Mouse (Mus musculus) heart, embryonic 15.5 days (tissue): ENCODE measurements around the gene Cacul1. TPM values are rescaled to one million over a fixed set of nuclear protein-coding genes. Genes with fewer than 3 reads are reported as not detected.

ENCODE experiments used
- ATAC-seq: fragments of 200-750 bp; cut with Nextera tagmentation; replicated peaks from 2 replicates; pipeline ENCODE4 v1.8.0; 2017; ENCODE audit warnings: low read depth, moderate TSS enrichment; ENCODE audit not compliant: insufficient number of reproducible peaks, insufficient read depth, low FRiP score
- H3K27ac ChIP-seq: fragments of 300-500 bp; sonication (generic); 2 replicates; pipeline ENCODE4 v1.5.1; 2015; ENCODE audit warnings: mild to moderate bottlenecking, inconsistent platforms
- H3K27me3 ChIP-seq: fragments of 300-500 bp; sonication (generic); 2 replicates; pipeline ENCODE4 v1.6.1; 2015; ENCODE audit warnings: inconsistent platforms
- H3K36me3 ChIP-seq: fragments of 300-500 bp; sonication (generic); 2 replicates; pipeline ENCODE4 v1.6.1; 2015; ENCODE audit warnings: mild to moderate bottlenecking, inconsistent platforms
- H3K4me1 ChIP-seq: fragments of 300-500 bp; sonication (generic); replicated peaks from 2 replicates; pipeline ENCODE4 v1.6.1; 2015; ENCODE audit warnings: inconsistent platforms
- H3K4me2 ChIP-seq: fragments of 300-500 bp; sonication (generic); 2 replicates; pipeline ENCODE4 v1.6.1; 2015; ENCODE audit warnings: inconsistent platforms, mild to moderate bottlenecking, moderate library complexity
- H3K4me3 ChIP-seq: fragments of 300-500 bp; sonication (generic); 2 replicates; pipeline ENCODE4 v1.5.1; 2015; ENCODE audit warnings: mild to moderate bottlenecking, inconsistent platforms
- H3K9ac ChIP-seq: fragments of 300-500 bp; sonication (generic); 2 replicates; pipeline ENCODE4 v1.6.1; 2015; ENCODE audit warnings: mild to moderate bottlenecking, inconsistent platforms
- H3K9me3 ChIP-seq: fragments of 300-500 bp; sonication (generic); replicated peaks from 2 replicates; pipeline ENCODE4 v1.6.1; 2016; ENCODE audit warnings: inconsistent platforms
- WGBS: fragments of 180-500 bp; shearing (Covaris S2); methylation state at CpG from one replicate; pipeline ENCODE4 v1.1.7; 2015; ENCODE audit warnings: mixed read lengths; 5-methylcytosine and 5-hydroxymethylcytosine counted together
- polyA plus RNA-seq: library from polyadenylated mRNA; unstranded; fragments of >200 nt; fragmentation: Nextera tagmentation; extraction: Ambion mirVana; gene quantifications from 2 replicates; pipeline ENCODE4 v1.2.1, GENCODE M21; 2015

Cacul1 gene
- polyA plus RNA-seq, 1 experiment from 2014 or later = 13.9 TPM

GRCm38 (mm10) chr19:60583201-60583600 is 2.4 kb upstream of the Cacul1 start:
- Histone ChIP-seq H3K36me3 (no peaks in the 10 kb centered on the region), H3K4me1 (peaks cover 15% of the 10 kb centered on the region), H3K9me3 (no peaks in the 10 kb centered on the region), H3K27ac (no peak overlapping the region), H3K4me3 (no peak overlapping the region), H3K27me3 (no peaks in the 10 kb centered on the region), H3K9ac (no peak overlapping the region), H3K4me2 (no peak overlapping the region)
- ATAC-seq = no peak
- 100% methylated on average over 2 of the region's 2 CpGs for WGBS

- H3K4me3 ChIP-seq = peak overlapping the region; percentile 100
- peaks cover 17% of the 10 kb centered on the region for H3K4me1 ChIP-seq
- H3K9me3 ChIP-seq = no peaks in the 10 kb centered on the region
- no peaks in the 10 kb centered on the region for H3K36me3 ChIP-seq
- ATAC-seq = peak; percentile 11; the same call in 1 of the 2 replicates
- WGBS = 39% methylated on average over 4 of the region's 4 CpGs
- H3K4me2 ChIP-seq = peak overlapping the region; percentile 71
- H3K27me3 ChIP-seq = no peaks in the 10 kb centered on the region
- peak overlapping the region; percentile 45; the same call in 1 of the 2 replicates for H3K9ac ChIP-seq
- H3K27ac ChIP-seq = peak overlapping the region; percentile 94
These were observed 809 bp upstream of the Cacul1 start for GRCm38 (mm10) chr19:60581377-60582290.

GRCm38 (mm10) chr19:60579771-60580581 is 849 bp downstream of the Cacul1 start:
- H3K4me2 ChIP-seq = peak overlapping the region; percentile 71
- ATAC-seq = peak; percentile 24
- peak overlapping the region; percentile 94 for H3K27ac ChIP-seq
- peaks cover 4% of the 10 kb centered on the region; the same call in 1 of the 2 replicates for H3K36me3 ChIP-seq
- peaks cover 17% of the 10 kb centered on the region for H3K4me1 ChIP-seq
- H3K9ac ChIP-seq = peak overlapping the region; percentile 95
- no peaks in the 10 kb centered on the region for H3K9me3 ChIP-seq
- H3K4me3 ChIP-seq = peak overlapping the region; percentile 100
- no peaks in the 10 kb centered on the region for H3K27me3 ChIP-seq
- WGBS = 2% methylated on average over 34 of the region's 34 CpGs

GRCm38 (mm10) chr19:60576741-60577140 is 4.1 kb downstream of the Cacul1 start:
- H3K9ac ChIP-seq = no peak overlapping the region
- no peak overlapping the region for H3K27ac ChIP-seq
- H3K4me3 ChIP-seq = no peak overlapping the region
- peaks cover 17% of the 10 kb centered on the region for H3K4me1 ChIP-seq
- no peak overlapping the region for H3K4me2 ChIP-seq
- no peaks in the 10 kb centered on the region for H3K9me3 ChIP-seq
- no peak for ATAC-seq
- peaks cover 4% of the 10 kb centered on the region for H3K36me3 ChIP-seq
- WGBS = 91% methylated on average over 1 of the region's 1 CpGs
- no peaks in the 10 kb centered on the region for H3K27me3 ChIP-seq

GRCm38 (mm10) chr19:60560497-60560896 is 20.3 kb downstream of the Cacul1 start:
- ATAC-seq = no peak
- H3K4me1 ChIP-seq = 0 out of 2 replicates have a peak, but pooled peaks cover 2% of the 10 kb centered on the region

GRCm38 (mm10) chr19:60554866-60555438 is 25.9 kb downstream of the Cacul1 start:
- H3K4me3 ChIP-seq = no peak overlapping the region
- no peaks in the 10 kb centered on the region for H3K4me1 ChIP-seq
- no peaks in the 10 kb centered on the region for H3K9me3 ChIP-seq
- ATAC-seq = no peak
- 79% methylated on average over 4 of the region's 4 CpGs for WGBS
- H3K4me2 ChIP-seq = no peak overlapping the region
- no peaks in the 10 kb centered on the region for H3K27me3 ChIP-seq
- H3K36me3 ChIP-seq = 0 out of 2 replicates have a peak, but pooled peaks cover 2% of the 10 kb centered on the region
- H3K27ac ChIP-seq = no peak overlapping the region
- H3K9ac ChIP-seq = no peak overlapping the region

More at GRCm38 (mm10) chr19:60560497-60560896, 20.3 kb downstream of the Cacul1 start:
- Histone ChIP-seq H3K4me3 (no peak overlapping the region), H3K27ac (no peak overlapping the region), H3K9me3 (no peaks in the 10 kb centered on the region), H3K36me3 (0 out of 2 replicates have a peak, but pooled peaks cover 2% of the 10 kb centered on the region), H3K4me2 (no peak overlapping the region), H3K27me3 (no peaks in the 10 kb centered on the region), H3K9ac (no peak overlapping the region)

GRCm38 (mm10) chr19:60553501-60553900 is 27.3 kb downstream of the Cacul1 start:
- Histone ChIP-seq H3K4me3 (no peak overlapping the region), H3K4me2 (no peak overlapping the region), H3K9ac (no peak overlapping the region), H3K4me1 (no peaks in the 10 kb centered on the region), H3K36me3 (0 out of 2 replicates have a peak, but pooled peaks cover 2% of the 10 kb centered on the region), H3K27me3 (no peaks in the 10 kb centered on the region), H3K9me3 (no peaks in the 10 kb centered on the region), H3K27ac (no peak overlapping the region)
- ATAC-seq = no peak

- H3K9ac ChIP-seq = no peak overlapping the region
- H3K36me3 ChIP-seq = peaks cover 18% of the 10 kb centered on the region
- H3K27ac ChIP-seq = no peak overlapping the region
- ATAC-seq = no peak
- H3K9me3 ChIP-seq = no peaks in the 10 kb centered on the region
- no peak overlapping the region for H3K4me3 ChIP-seq
- WGBS = 85% methylated on average over 2 of the region's 2 CpGs
- H3K4me2 ChIP-seq = no peak overlapping the region
- no peaks in the 10 kb centered on the region for H3K4me1 ChIP-seq
- H3K27me3 ChIP-seq = no peaks in the 10 kb centered on the region
These were observed 37.5 kb downstream of the Cacul1 start for GRCm38 (mm10) chr19:60543302-60543701.

- ATAC-seq = no peak
- H3K4me2 ChIP-seq = no peak overlapping the region
- no peak overlapping the region for H3K4me3 ChIP-seq
- no peak overlapping the region for H3K27ac ChIP-seq
- peaks cover 21% of the 10 kb centered on the region for H3K36me3 ChIP-seq
- H3K9ac ChIP-seq = no peak overlapping the region
- H3K4me1 ChIP-seq = no peaks in the 10 kb centered on the region
- H3K27me3 ChIP-seq = no peaks in the 10 kb centered on the region
- no peaks in the 10 kb centered on the region for H3K9me3 ChIP-seq
- WGBS = 92% methylated on average over 2 of the region's 2 CpGs
These were observed 48.9 kb downstream of the Cacul1 start for GRCm38 (mm10) chr19:60531897-60532296.

- Histone ChIP-seq H3K27me3 (no peaks in the 10 kb centered on the region), H3K9ac (no peak overlapping the region), H3K4me3 (no peak overlapping the region), H3K36me3 (peaks cover 25% of the 10 kb centered on the region), H3K27ac (no peak overlapping the region), H3K4me2 (no peak overlapping the region), H3K9me3 (no peaks in the 10 kb centered on the region), H3K4me1 (no peaks in the 10 kb centered on the region)
- WGBS = 90% methylated on average over 1 of the region's 1 CpGs
- no peak for ATAC-seq
These were observed 50.7 kb downstream of the Cacul1 start for GRCm38 (mm10) chr19:60530171-60530570.

GRCm38 (mm10) chr19:60529302-60529701 is 51.5 kb downstream of the Cacul1 start:
- ATAC-seq = no peak
- Histone ChIP-seq H3K4me1 (no peaks in the 10 kb centered on the region), H3K9ac (no peak overlapping the region), H3K27ac (no peak overlapping the region), H3K36me3 (peaks cover 27% of the 10 kb centered on the region), H3K27me3 (no peaks in the 10 kb centered on the region), H3K4me3 (no peak overlapping the region), H3K4me2 (no peak overlapping the region), H3K9me3 (no peaks in the 10 kb centered on the region)
- WGBS = 77% methylated on average over 1 of the region's 1 CpGs
